Mouse (Mus musculus) forebrain, postnatal 0 days (tissue): ENCODE measurements around the gene Nfasc. TPM values are rescaled to one million over a fixed set of nuclear protein-coding genes. Genes with fewer than 3 reads are reported as not detected.
A peak's percentile ranks its signal among the peaks of the same experiment; 100 is the strongest.

Experiments
- ATAC-seq: fragments of 200-750 bp; cut with Nextera tagmentation; 2 replicates; pipeline ENCODE4 v1.8.0; 2017; ENCODE audit warnings: mild to moderate bottlenecking, moderate library complexity
- DNase-seq: peaks from one replicate; pipeline ENCODE4 v3.0.0-alpha.2; 2015
- H3K27ac ChIP-seq: fragments of 300-500 bp; sonication (generic); 2 replicates; pipeline ENCODE4 v1.5.1; 2014; ENCODE audit warnings: low read depth, mild to moderate bottlenecking, antibody characterized with exemption, low read length, moderate library complexity, mixed read lengths
- H3K27me3 ChIP-seq: fragments of 300-500 bp; sonication (generic); 2 replicates; pipeline ENCODE4 v1.6.1; 2014; ENCODE audit warnings: mild to moderate bottlenecking, low read length, mixed read lengths; ENCODE audit not compliant: insufficient read depth
- H3K36me3 ChIP-seq: fragments of 300-500 bp; sonication (generic); 2 replicates; pipeline ENCODE4 v1.6.1; 2014; ENCODE audit warnings: mild to moderate bottlenecking, moderate library complexity; ENCODE audit not compliant: insufficient read depth
- H3K4me1 ChIP-seq: fragments of 300-500 bp; sonication (generic); 2 replicates; pipeline ENCODE4 v1.6.1; 2014; ENCODE audit warnings: antibody characterized with exemption; ENCODE audit not compliant: insufficient read depth
- H3K4me2 ChIP-seq: fragments of 300-500 bp; sonication (generic); 2 replicates; pipeline ENCODE4 v1.6.1; 2014; ENCODE audit warnings: low read depth, mild to moderate bottlenecking, moderate library complexity
- H3K4me3 ChIP-seq: fragments of 300-500 bp; sonication (generic); 2 replicates; pipeline ENCODE4 v1.5.1; 2014; ENCODE audit warnings: low read depth, low read length, mixed read lengths
- H3K9ac ChIP-seq: fragments of 300-500 bp; sonication (generic); 2 replicates; pipeline ENCODE4 v1.6.1; 2014; ENCODE audit warnings: mild to moderate bottlenecking
- H3K9me3 ChIP-seq: fragments of 300-500 bp; sonication (generic); 2 replicates; pipeline ENCODE4 v1.6.1; 2016; ENCODE audit warnings: low read length
- CTCF ChIP-seq: sonication (generic); IDR thresholded peaks from 2 replicates; pipeline ENCODE4 v1.5.1; 2016; ENCODE audit warnings: antibody characterized with exemption, control low read depth, low read depth
- WGBS: fragments of 180-500 bp; shearing (Covaris S2); extraction: QIAGEN DNeasy Blood & Tissue Kit; methylation state at CpG from one replicate; pipeline ENCODE4 v1.1.7; 2014; 5-methylcytosine and 5-hydroxymethylcytosine counted together
- polyA plus RNA-seq: library from polyadenylated mRNA; unstranded; fragments of >200 nt; fragmentation: Nextera tagmentation; extraction: Ambion mirVana; gene quantifications from 2 replicates; pipeline ENCODE4 v1.2.1, GENCODE M21; 2015
- total RNA-seq: library from RNA; depleted of rRNA; stranded (reverse); fragments of >200 nt; gene quantifications from 2 replicates; pipeline ENCODE4 v1.2.3, GENCODE M21; 2014

Gene Nfasc
- total and polyA plus RNA-seq, 2 experiments from 2014 or later, result 32.7 to 55.2 TPM

DNA sequence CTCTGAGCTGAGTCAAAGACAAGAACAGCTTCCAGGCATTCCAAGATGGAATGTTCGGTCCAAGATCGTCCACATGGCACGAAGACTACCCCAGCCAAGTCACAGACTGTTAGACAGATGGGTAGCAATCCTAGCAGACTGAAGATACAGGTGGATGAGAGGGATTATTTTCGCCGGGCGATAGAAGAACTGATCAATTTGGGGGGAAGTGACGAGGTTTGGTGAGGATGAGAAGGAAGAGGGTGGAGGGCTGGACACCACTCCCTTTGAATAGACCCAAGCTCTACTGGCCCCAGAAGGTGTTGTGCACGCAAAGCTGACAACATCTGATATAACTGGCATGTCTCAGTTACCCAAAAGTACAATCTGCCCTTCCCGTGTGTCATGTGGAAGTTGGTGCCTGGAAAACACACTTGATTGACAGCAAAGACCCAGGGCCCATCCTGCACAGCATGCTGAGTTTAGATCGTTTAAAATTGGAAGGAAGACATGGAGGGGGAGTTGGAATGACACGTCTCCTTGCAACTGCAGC is 150.1 kb downstream of the Nfasc start:
- TF ChIP-seq CTCF, result no peak
- Histone ChIP-seq H3K9ac (no peak overlapping the region), H3K4me2 (no peak overlapping the region), H3K9me3 (no peaks in the 10 kb centered on the region), H3K4me1 (peaks cover 4% of the 10 kb centered on the region; the same call in 1 of the 2 replicates), H3K27me3 (no peaks in the 10 kb centered on the region), H3K27ac (peak overlapping the region; percentile 72), H3K36me3 (peaks cover 16% of the 10 kb centered on the region), H3K4me3 (no peak overlapping the region)
- peak; percentile 78 for ATAC-seq
- DNase-seq, result peak; percentile 88
- 53% methylated on average over 11 of the region's 11 CpGs for WGBS

DNA sequence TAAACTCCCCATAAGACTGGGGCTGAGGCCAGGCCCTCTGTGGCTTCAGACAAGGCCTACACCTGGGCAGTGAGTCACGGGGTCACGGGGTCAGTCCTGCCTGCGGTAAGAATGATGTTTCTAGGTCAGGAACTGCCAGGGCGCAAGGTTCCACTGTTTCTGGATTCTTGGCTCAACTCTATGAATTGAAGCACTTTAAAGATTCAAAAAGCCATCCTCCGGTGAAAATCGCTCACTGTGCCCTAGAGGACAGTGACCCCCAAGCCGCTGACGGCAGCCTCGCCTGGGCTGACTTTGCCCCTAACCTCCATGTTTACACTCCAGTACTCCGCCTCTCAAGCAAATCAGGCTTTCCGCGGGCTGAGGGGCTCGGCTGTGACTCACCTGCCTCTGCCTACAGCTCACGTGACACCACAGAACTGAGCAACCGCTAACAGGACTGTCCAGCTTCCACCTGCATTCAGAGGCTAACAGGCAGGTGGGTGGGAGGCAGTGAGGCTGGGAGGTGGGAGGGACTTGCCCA is 154.9 kb downstream of the Nfasc start:
- peaks cover 16% of the 10 kb centered on the region; the same call in 1 of the 2 replicates for H3K4me1 ChIP-seq
- no peak overlapping the region for H3K9ac ChIP-seq
- no peaks in the 10 kb centered on the region for H3K27me3 ChIP-seq
- H3K4me3 ChIP-seq, result no peak overlapping the region
- DNase-seq, result no peak
- no peak for ATAC-seq
- no peaks in the 10 kb centered on the region for H3K9me3 ChIP-seq
- H3K27ac ChIP-seq, result no peak overlapping the region
- H3K4me2 ChIP-seq, result no peak overlapping the region
- peaks cover 16% of the 10 kb centered on the region for H3K36me3 ChIP-seq
- TF ChIP-seq CTCF, result no peak
- 59% methylated on average over 15 of the region's 15 CpGs for WGBS

DNA sequence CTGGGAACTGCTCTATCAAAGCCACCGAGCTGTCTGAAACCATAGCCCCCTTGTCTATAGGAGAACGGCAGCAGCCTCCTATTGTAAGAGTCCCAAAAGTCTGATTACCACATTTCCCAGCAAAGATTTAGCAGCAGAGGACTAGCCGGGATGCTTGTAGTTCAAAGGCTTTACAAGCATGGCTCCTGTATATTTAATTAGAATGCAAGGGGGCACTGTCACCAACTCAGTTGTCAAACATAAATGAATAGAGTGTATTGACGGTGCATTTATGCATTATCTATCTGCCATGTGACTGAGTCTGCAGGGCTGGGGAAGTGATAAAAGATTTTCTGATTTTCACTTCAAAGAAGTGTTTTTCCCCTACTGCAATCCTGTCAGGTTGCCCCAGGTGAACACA is 156.2 kb downstream of the Nfasc start:
- WGBS, result 14% methylated on average over 4 of the region's 4 CpGs
- no peak for TF ChIP-seq CTCF
- Histone ChIP-seq H3K9me3 (no peaks in the 10 kb centered on the region), H3K9ac (no peak overlapping the region), H3K4me3 (no peak overlapping the region), H3K4me2 (no peak overlapping the region), H3K27me3 (no peaks in the 10 kb centered on the region), H3K36me3 (peaks cover 16% of the 10 kb centered on the region), H3K27ac (peak overlapping the region; percentile 35; the same call in 1 of the 2 replicates), H3K4me1 (peaks cover 15% of the 10 kb centered on the region; the same call in 1 of the 2 replicates)
- no peak for DNase-seq
- peak; percentile 30; the same call in 1 of the 2 replicates for ATAC-seq

DNA sequence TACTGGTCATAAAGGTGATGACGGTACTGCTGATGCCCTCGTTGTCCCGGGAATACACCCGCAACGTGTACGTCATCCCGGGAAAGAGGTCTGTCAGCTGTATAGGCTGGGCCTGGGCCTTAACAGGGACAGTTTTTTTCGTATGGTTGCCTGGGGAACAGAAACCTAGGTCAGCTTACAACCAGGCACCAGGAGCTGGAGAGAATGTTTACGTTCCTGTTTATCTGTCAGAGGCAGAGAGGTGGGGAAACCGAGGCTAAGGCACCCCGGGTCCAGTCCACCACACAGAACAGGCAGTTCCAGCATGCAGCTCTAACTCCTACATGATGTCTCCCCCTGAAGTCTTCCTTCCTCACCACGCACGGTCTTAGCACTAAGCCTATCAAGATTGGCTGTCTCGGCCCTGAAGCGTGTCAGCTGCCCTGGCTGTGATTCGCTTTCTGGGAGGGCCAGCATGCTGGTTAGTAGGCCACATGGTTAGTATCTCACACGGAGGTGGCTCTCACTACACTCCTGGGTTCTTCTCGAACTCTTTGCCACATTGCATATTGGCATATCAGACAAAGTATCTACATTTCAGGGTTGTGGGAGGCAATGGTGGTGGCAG is 158.5 kb downstream of the Nfasc start:
- no peak for TF ChIP-seq CTCF
- Histone ChIP-seq H3K36me3 (peaks cover 32% of the 10 kb centered on the region), H3K9ac (no peak overlapping the region), H3K4me3 (no peak overlapping the region), H3K4me1 (peaks cover 15% of the 10 kb centered on the region; the same call in 1 of the 2 replicates), H3K27me3 (no peaks in the 10 kb centered on the region), H3K4me2 (no peak overlapping the region), H3K27ac (peak overlapping the region; percentile 69), H3K9me3 (no peaks in the 10 kb centered on the region)
- no peak for ATAC-seq
- 69% methylated on average over 18 of the region's 18 CpGs for WGBS
- no peak for DNase-seq

DNA sequence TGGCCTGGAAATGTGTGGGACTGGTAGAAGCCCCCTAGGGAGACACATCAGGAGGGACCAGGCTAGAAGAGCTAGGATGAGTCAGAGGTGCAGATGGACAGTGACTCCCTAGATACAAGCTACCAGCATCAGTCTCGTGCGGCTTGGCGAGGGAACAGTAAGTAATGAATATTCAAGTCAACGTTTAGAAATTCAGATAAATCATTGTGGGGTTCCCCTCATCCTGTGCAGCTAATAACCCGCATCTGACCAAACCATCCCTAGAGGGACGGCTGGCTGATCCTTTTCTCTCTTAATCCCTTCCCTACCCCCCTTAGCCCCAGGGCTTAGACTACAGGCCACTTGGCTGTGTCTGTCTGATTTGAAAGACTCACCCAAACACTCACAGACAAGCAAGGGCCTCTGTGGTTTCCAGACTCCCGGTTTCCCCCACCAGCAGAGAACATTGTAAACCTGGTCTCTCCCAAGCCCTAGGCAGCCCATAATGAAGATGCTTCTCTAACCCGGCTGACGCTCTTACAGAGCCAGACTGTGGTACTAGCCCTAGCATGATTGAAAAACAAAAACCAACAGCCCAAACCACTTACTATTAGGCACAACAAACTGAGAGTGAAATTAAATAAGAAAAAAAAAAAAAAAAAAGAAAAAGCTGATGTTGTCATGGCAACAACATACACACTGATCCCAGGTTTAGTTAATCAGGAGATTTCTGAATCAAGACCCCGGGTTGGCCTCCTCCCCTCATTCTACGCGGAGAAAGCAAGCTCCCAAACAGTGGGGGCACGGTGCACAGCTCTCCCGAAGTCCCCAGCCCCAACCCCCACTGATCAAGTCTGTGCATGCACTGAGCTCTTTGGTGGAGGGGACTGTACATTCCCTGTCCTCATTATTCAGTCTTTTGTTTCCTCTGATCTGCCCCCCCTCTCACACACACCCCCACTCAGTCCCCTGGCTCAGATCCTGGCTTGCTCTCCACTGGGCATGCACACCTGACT is 159.5 kb downstream of the Nfasc start:
- DNase-seq, result peak; percentile 50
- WGBS, result 9% methylated on average over 14 of the region's 14 CpGs
- no peak overlapping the region for H3K4me2 ChIP-seq
- H3K36me3 ChIP-seq, result peaks cover 29% of the 10 kb centered on the region
- no peaks in the 10 kb centered on the region for H3K9me3 ChIP-seq
- TF ChIP-seq CTCF, result no peak
- no peaks in the 10 kb centered on the region for H3K27me3 ChIP-seq
- peak overlapping the region; percentile 78 for H3K27ac ChIP-seq
- H3K4me1 ChIP-seq, result peaks cover 15% of the 10 kb centered on the region; the same call in 1 of the 2 replicates
- H3K4me3 ChIP-seq, result no peak overlapping the region
- H3K9ac ChIP-seq, result no peak overlapping the region
- peak; percentile 65 for ATAC-seq

DNA sequence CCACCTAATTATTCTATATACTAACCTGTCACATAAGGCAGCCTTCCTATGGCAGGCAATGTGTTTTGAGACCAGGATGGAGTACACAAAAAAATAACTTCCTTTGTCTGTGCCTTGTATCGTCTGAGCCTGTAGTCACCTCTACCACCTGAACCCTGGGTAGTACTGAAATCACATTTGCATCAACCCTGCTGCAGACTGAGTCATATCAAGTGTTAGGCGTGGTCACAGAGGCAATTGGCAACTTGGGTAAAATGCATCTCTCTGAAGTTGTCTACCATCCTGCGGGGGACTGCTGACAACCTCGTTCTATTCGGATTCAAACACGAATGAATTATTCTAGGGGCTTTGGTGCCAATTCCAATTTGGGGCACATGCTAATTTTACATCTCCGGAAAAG is 161.5 kb downstream of the Nfasc start:
- Histone ChIP-seq H3K4me3 (no peak overlapping the region), H3K27ac (no peak overlapping the region), H3K9ac (no peak overlapping the region), H3K4me1 (peaks cover 12% of the 10 kb centered on the region; the same call in 1 of the 2 replicates), H3K4me2 (no peak overlapping the region), H3K9me3 (no peaks in the 10 kb centered on the region), H3K27me3 (no peaks in the 10 kb centered on the region), H3K36me3 (peaks cover 34% of the 10 kb centered on the region)
- DNase-seq (no peak), ATAC-seq (no peak)
- WGBS, result 78% methylated on average over 7 of the region's 7 CpGs
- no peak for TF ChIP-seq CTCF
